Mouse (Mus musculus): ENCODE measurements around the gene Emc10. TPM values are rescaled to one million over a fixed set of nuclear protein-coding genes. Genes with fewer than 3 reads are reported as not detected.

The Emc10 gene
- polyA plus RNA-seq, 1 experiment from 2014 or later, result 157 TPM

Small RNA genes within 50 kb of the gene (microRNA-seq; reads per million reads assigned to microRNA genes)
- gene Mir7052 (0.87 reads per million), gene Mir7053 (not detected)

Other genes starting within 250 kb of the Emc10 start
- gene 1700028J19Rik, start 249.8 kb downstream of the Emc10 start, polyA plus RNA-seq (2015; fragmentation: Nextera tagmentation; extraction: Ambion mirVana), result 1.3 and 1.5 TPM in 2 replicates
- gene 2410002F23Rik, start 249.8 kb downstream of the Emc10 start, polyA plus RNA-seq (2015; fragmentation: Nextera tagmentation; extraction: Ambion mirVana), result 198 and 218 TPM in 2 replicates
- 0.11 and 0.15 TPM in 2 replicates for gene Acp4, start 239.2 kb downstream of the Emc10 start, polyA plus RNA-seq (2015; fragmentation: Nextera tagmentation; extraction: Ambion mirVana)
- not detected in 2 replicates for gene Gm15517, start 235.1 kb downstream of the Emc10 start, polyA plus RNA-seq (2015; fragmentation: Nextera tagmentation; extraction: Ambion mirVana)
- gene Clec11a, start 189.6 kb downstream of the Emc10 start, polyA plus RNA-seq (2015; fragmentation: Nextera tagmentation; extraction: Ambion mirVana), result 4.8 and 5.5 TPM in 2 replicates
- gene Shank1, start 186.3 kb downstream of the Emc10 start, polyA plus RNA-seq (2015; fragmentation: Nextera tagmentation; extraction: Ambion mirVana), result 38.1 and 47.6 TPM in 2 replicates
- gene Syt3, start 112.4 kb downstream of the Emc10 start, polyA plus RNA-seq (2015; fragmentation: Nextera tagmentation; extraction: Ambion mirVana), result 67.0 and 75.4 TPM in 2 replicates
- 2.5 and 3.4 TPM in 2 replicates for gene 1700008O03Rik, start 110.7 kb downstream of the Emc10 start, polyA plus RNA-seq (2015; fragmentation: Nextera tagmentation; extraction: Ambion mirVana)
- 11.0 and 14.9 TPM in 2 replicates for gene Lrrc4b, start 67.5 kb downstream of the Emc10 start, polyA plus RNA-seq (2015; fragmentation: Nextera tagmentation; extraction: Ambion mirVana)
- gene Aspdh, start 31.1 kb downstream of the Emc10 start, polyA plus RNA-seq (2015; fragmentation: Nextera tagmentation; extraction: Ambion mirVana), result 2.2 and 4.2 TPM in 2 replicates
- 45.2 and 51.0 TPM in 2 replicates for gene Josd2, start 28.5 kb downstream of the Emc10 start, polyA plus RNA-seq (2015; fragmentation: Nextera tagmentation; extraction: Ambion mirVana)
- 22.6 and 23.2 TPM in 2 replicates for gene Fam71e1, start 52 bp upstream of the Emc10 start, polyA plus RNA-seq (2015; fragmentation: Nextera tagmentation; extraction: Ambion mirVana)
- 0.14 and 0.36 TPM in 2 replicates for gene Mybpc2, start 28.1 kb upstream of the Emc10 start, polyA plus RNA-seq (2015; fragmentation: Nextera tagmentation; extraction: Ambion mirVana)
- 7.5 TPM in 1 of 2 replicates, not detected in the other for gene Spib, start 35.5 kb upstream of the Emc10 start, polyA plus RNA-seq (2015; fragmentation: Nextera tagmentation; extraction: Ambion mirVana)
- gene Pold1, start 52.3 kb upstream of the Emc10 start, polyA plus RNA-seq (2015; fragmentation: Nextera tagmentation; extraction: Ambion mirVana), result 18.8 and 38.9 TPM in 2 replicates
- 54.0 and 62.0 TPM in 2 replicates for gene Nr1h2, start 57.4 kb upstream of the Emc10 start, polyA plus RNA-seq (2015; fragmentation: Nextera tagmentation; extraction: Ambion mirVana)
- gene Napsa, start 75.9 kb upstream of the Emc10 start, polyA plus RNA-seq (2015; fragmentation: Nextera tagmentation; extraction: Ambion mirVana), result 1.1 and 4.9 TPM in 2 replicates
- 7.2 and 8.0 TPM in 2 replicates for gene Kcnc3, start 94.1 kb upstream of the Emc10 start, polyA plus RNA-seq (2015; fragmentation: Nextera tagmentation; extraction: Ambion mirVana)
- gene Myh14, start 174.3 kb upstream of the Emc10 start, polyA plus RNA-seq (2015; fragmentation: Nextera tagmentation; extraction: Ambion mirVana), result 4.8 and 6.0 TPM in 2 replicates
- gene Izumo2, start 212.2 kb upstream of the Emc10 start, polyA plus RNA-seq (2015; fragmentation: Nextera tagmentation; extraction: Ambion mirVana), result not detected in 2 replicates

Measured in neural tube, embryonic 15.5 days (tissue).